Mouse (Mus musculus): ENCODE results near the gene Sardh. TPM values are rescaled to one million over a fixed set of nuclear protein-coding genes. Genes with fewer than 3 reads are reported as not detected.

Sardh gene
- polyA plus RNA-seq (2012; rRNA removed): 9.7 and 14.3 TPM in 2 replicates

GRCm38 (mm10) chr2:27248211-27248610 lies at the start of gene Sardh:
Sardh (minus strand) TSS chr2:27248337.

GRCm38 (mm10) chr2:27164796-27165590 lies 83.1 kb downstream of the Sardh start, which contains the start of gene Dbh:
Dbh (plus strand) TSS chr2:27165233.

GRCm38 (mm10) chr2:27141950-27142693 lies 106.0 kb downstream of the Sardh start, which contains the start of gene Fam163b:
Fam163b (minus strand) TSS chr2:27142491.

Other genes with a start within 250 kb of the Sardh start
- gene Cacfd1, start 238.4 kb downstream of the Sardh start, polyA plus RNA-seq (2012; rRNA removed): 65.8 and 67.4 TPM in 2 replicates
- gene Slc2a6, start 220.3 kb downstream of the Sardh start, polyA plus RNA-seq (2012; rRNA removed): 5.1 and 7.4 TPM in 2 replicates
- gene Mymk, start 176.2 kb downstream of the Sardh start, polyA plus RNA-seq (2012; rRNA removed): 0.15 TPM in 1 of 2 replicates, not detected in the other
- 2.7 and 2.9 TPM in 2 replicates for gene Adamtsl2, start 169.0 kb downstream of the Sardh start, polyA plus RNA-seq (2012; rRNA removed)
- gene Fam163b, start 105.8 kb downstream of the Sardh start, polyA plus RNA-seq (2012; rRNA removed): 0.10 and 0.35 TPM in 2 replicates
- gene Dbh, start 83.1 kb downstream of the Sardh start, polyA plus RNA-seq (2012; rRNA removed): 4.7 and 7.2 TPM in 2 replicates
- gene Vav2, start 178.7 kb upstream of the Sardh start, polyA plus RNA-seq (2012; rRNA removed): 9.0 and 14.8 TPM in 2 replicates
- 4.0 and 5.9 TPM in 2 replicates for gene Brd3os, start 194.0 kb upstream of the Sardh start, polyA plus RNA-seq (2012; rRNA removed)